Comparison of ENCODE assay signal across 26 mouse cellular contexts in the genomic region with DNA sequence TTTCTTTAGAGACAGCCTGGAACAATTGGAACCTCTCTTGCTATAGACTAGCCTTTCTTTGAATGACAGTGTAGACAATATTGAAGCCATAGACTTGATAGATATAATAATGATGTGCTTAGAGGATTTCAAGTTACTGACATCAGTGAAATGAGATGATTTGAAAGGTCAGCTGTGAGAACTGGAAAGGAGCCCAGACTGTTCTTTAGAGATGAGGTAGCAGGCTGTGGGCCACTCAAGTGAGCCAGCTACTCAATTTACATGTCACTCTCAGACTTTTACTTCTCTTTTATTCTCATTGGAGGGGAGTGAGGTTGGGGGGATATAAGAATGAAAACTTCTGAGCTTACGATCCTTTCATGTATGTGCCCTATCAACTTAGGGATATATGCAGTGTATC. TPM values are rescaled to one million over a fixed set of nuclear protein-coding genes. Genes with fewer than 3 reads are reported as not detected.
DNase-seq lines count a peak whose midpoint lies in the region; ATAC-seq and TF ChIP-seq lines count a peak whose summit lies in the region.
"Had no signal": no experiment of that assay in that cellular context is flagged by ENCODE, and none has a peak within 500 bp of the region (broad histone marks: within the 10 kb centered on the region; RNA-seq: fewer than 3 reads in every experiment).

No protein-coding gene starts in this region.

- WGBS in hindbrain, postnatal 0 days, result 69% methylated on average over 1 of the region's 1 CpGs
- WGBS in hindbrain, embryonic 16.5 days, result 94% methylated on average over 1 of the region's 1 CpGs

- H3K27ac ChIP-seq in hindbrain, postnatal 0 days, result no peak overlapping the region
- H3K27ac ChIP-seq in hindbrain, embryonic 16.5 days (ENCODE audit: low read depth, low read length), result no peak overlapping the region
- H3K27ac ChIP-seq: embryonic facial prominence, embryonic 13.5 days; heart, embryonic 15.5 days; left cerebral cortex, adult 2 months; liver, embryonic 15.5 days; macrophage; stomach, postnatal 0 days had no signal

- H3K4me3 ChIP-seq in hindbrain, postnatal 0 days (ENCODE audit: low read length), result no peak overlapping the region
- H3K4me3 ChIP-seq in hindbrain, embryonic 16.5 days (ENCODE audit: low read length), result no peak overlapping the region
- H3K4me3 ChIP-seq: embryonic facial prominence, embryonic 13.5 days; heart, embryonic 15.5 days; left cerebral cortex, adult 2 months; liver, embryonic 15.5 days had no signal

- no peaks in the 10 kb centered on the region for H3K4me1 ChIP-seq in hindbrain, postnatal 0 days (ENCODE audit: insufficient read depth, low read length)
- H3K4me1 ChIP-seq in hindbrain, embryonic 16.5 days (ENCODE audit: control insufficient read depth, insufficient read depth, low read depth, low read length), result no peaks in the 10 kb centered on the region
- H3K4me1 ChIP-seq: embryonic facial prominence, embryonic 13.5 days; liver, embryonic 15.5 days had no signal

- H3K36me3 ChIP-seq in hindbrain, postnatal 0 days (ENCODE audit: insufficient read depth, low read length), result peaks cover 36% of the 10 kb centered on the region
- peaks cover 34% of the 10 kb centered on the region for H3K36me3 ChIP-seq in hindbrain, embryonic 16.5 days (ENCODE audit: control insufficient read depth, insufficient read depth, low read length)

- H3K9me3 ChIP-seq in hindbrain, postnatal 0 days (ENCODE audit: low read length), result no peaks in the 10 kb centered on the region
- no peaks in the 10 kb centered on the region for H3K9me3 ChIP-seq in hindbrain, embryonic 16.5 days (ENCODE audit: control insufficient read depth, low read length)
- H3K9me3 ChIP-seq: embryonic facial prominence, embryonic 13.5 days; heart, embryonic 15.5 days; liver, embryonic 15.5 days had no signal

- no peak overlapping the region for H3K9ac ChIP-seq in hindbrain, postnatal 0 days (replicated peaks; ENCODE audit: low read length)
- H3K9ac ChIP-seq in hindbrain, embryonic 16.5 days (ENCODE audit: low read depth, low read length), result no peak overlapping the region
- H3K9ac ChIP-seq: embryonic facial prominence, embryonic 13.5 days; heart, embryonic 15.5 days; liver, embryonic 15.5 days had no signal

- TF ChIP-seq CTCF in hindbrain, postnatal 0 days (IDR thresholded peaks at IDR 0.05; ENCODE audit: low read depth), result no peak

- ATAC-seq in frontal cortex, adult (ENCODE audit: low TSS enrichment), result peak; percentile 9; the same call in 1 of the 2 replicates
- ATAC-seq in hindbrain, postnatal 0 days, result no peak
- ATAC-seq in hindbrain, embryonic 16.5 days, result no peak

- no peaks in the 10 kb centered on the region for H3K27me3 ChIP-seq in hindbrain, postnatal 0 days (ENCODE audit: insufficient read depth, low read length)
- no peaks in the 10 kb centered on the region for H3K27me3 ChIP-seq in hindbrain, embryonic 16.5 days (replicated peaks; ENCODE audit: control insufficient read depth, insufficient read depth, low read length)
- H3K27me3 ChIP-seq: embryonic facial prominence, embryonic 13.5 days; heart, embryonic 15.5 days; liver, embryonic 15.5 days had no signal

- no peak for DNase-seq in frontal cortex, postnatal 25 days (ENCODE audit: low spot score in 2 of 2)
- peak; percentile 19 for DNase-seq in hindbrain, postnatal 0 days (ENCODE audit: low spot score)
- DNase-seq in 3T3-L1 (ENCODE audit: low read depth, low spot score) (peak; percentile 11), NIH3T3 (ENCODE audit: low read depth) (peak; percentile 9)
- no peak for DNase-seq in urinary bladder, postnatal 25 days (ENCODE audit: low spot score)
- DNase-seq: cerebellum, adult 11-12 months; gastrocnemius, postnatal 36 days; kidney, adult 11 months; kidney, postnatal 4 days; layer of hippocampus, adult 9-11 months; liver; thymus, adult 2 months; thymus, postnatal 4 days had no signal

- H3K4me2 ChIP-seq in hindbrain, postnatal 0 days (ENCODE audit: low read depth, low read length), result no peak overlapping the region
- H3K4me2 ChIP-seq in hindbrain, embryonic 16.5 days (ENCODE audit: low read length), result no peak overlapping the region
- H3K4me2 ChIP-seq: embryonic facial prominence, embryonic 13.5 days; heart, embryonic 15.5 days; liver, embryonic 15.5 days had no signal

RNA-seq across cellular contexts. Expression of a gene that starts 22.4 kb away (rescaled TPM):
- 0.31 and 0.32 TPM in 2 replicates for total RNA-seq in hindbrain, postnatal 0 days (2014; rRNA removed)
- 0.29 and 0.33 TPM in 2 replicates for polyA plus RNA-seq in hindbrain, postnatal 0 days (2015; fragmentation: Nextera tagmentation; extraction: Ambion mirVana)
- polyA plus RNA-seq in hindbrain, embryonic 16.5 days (2015; fragmentation: Nextera tagmentation; extraction: Ambion mirVana), result 0.41 and 0.53 TPM in 2 replicates
- total RNA-seq: adrenal gland, postnatal 36 days; gastrocnemius, postnatal 36 days; heart, adult 8-10 months; neutrophil, adult 5-6 weeks had no signal
- polyA plus RNA-seq: C2C12; heart, embryonic 15.5 days; hindbrain, embryonic 11.5 days; liver, embryonic 15.5 days; macrophage had no signal

RNA-seq across cellular contexts. Expression of a gene that starts 27.6 kb away (rescaled TPM):
- 43.6 and 52.0 TPM in 2 replicates for total RNA-seq in hindbrain, postnatal 0 days (2014; rRNA removed)
- 44.8 and 45.2 TPM in 2 replicates for polyA plus RNA-seq in hindbrain, postnatal 0 days (2015; fragmentation: Nextera tagmentation; extraction: Ambion mirVana)
- polyA plus RNA-seq in hindbrain, embryonic 16.5 days (2015; fragmentation: Nextera tagmentation; extraction: Ambion mirVana), result 41.8 and 41.9 TPM in 2 replicates

Comparison
In these comparisons a context has a peak if more than half of its experiments do, and no peak if none do; other contexts are left out.
1. DNase-seq: peak in hindbrain, postnatal 0 days (single experiment), 3T3-L1 (single experiment) and NIH3T3 (single experiment); none in frontal cortex, postnatal 25 days (0 of 2) and urinary bladder, postnatal 25 days (single experiment).